Mouse (Mus musculus) forelimb bud, embryonic 11.5 days (tissue): ENCODE measurements around the gene Pou2f2.
A peak's percentile ranks its signal among the peaks of the same experiment; 100 is the strongest.

ENCODE experiments used
- DNase-seq: peaks from one replicate; pipeline ENCODE4 v3.0.0-alpha.2; 2012; ENCODE audit warnings: low read depth, low spot score

Pou2f2 gene

DNA sequence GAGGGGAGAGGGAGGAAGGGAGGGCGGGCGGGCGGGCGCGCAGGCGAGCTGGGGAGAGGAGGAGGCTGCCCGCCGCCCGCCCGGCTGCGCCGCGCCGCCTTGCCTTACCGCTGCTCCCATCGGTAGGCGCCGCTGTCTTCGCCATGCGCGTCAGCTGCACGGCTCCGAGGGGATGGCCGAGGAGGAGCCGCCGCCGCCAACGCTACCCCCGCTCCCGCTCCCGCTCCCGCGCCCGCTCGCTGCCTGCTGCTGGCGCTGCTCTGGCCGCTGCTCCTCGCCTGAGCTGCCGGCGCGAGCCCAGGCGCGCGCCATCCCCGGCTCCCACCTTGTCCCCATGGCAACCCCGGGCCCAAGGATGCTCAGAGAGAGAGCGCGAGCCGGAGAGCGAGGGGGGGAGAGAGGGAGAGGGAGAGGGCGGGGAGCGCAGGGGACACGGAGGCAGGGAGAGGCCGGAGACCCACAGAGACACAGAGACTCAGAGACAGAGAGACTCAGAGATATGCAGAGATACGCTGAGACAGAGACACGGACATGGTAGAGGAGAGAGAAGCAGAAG lies at the start of gene Pou2f2:
Gene Pou2f2, minus strand, starts transcription at position 121 of the 556 bp plus-strand sequence.
- peak; percentile 79 for DNase-seq

DNA sequence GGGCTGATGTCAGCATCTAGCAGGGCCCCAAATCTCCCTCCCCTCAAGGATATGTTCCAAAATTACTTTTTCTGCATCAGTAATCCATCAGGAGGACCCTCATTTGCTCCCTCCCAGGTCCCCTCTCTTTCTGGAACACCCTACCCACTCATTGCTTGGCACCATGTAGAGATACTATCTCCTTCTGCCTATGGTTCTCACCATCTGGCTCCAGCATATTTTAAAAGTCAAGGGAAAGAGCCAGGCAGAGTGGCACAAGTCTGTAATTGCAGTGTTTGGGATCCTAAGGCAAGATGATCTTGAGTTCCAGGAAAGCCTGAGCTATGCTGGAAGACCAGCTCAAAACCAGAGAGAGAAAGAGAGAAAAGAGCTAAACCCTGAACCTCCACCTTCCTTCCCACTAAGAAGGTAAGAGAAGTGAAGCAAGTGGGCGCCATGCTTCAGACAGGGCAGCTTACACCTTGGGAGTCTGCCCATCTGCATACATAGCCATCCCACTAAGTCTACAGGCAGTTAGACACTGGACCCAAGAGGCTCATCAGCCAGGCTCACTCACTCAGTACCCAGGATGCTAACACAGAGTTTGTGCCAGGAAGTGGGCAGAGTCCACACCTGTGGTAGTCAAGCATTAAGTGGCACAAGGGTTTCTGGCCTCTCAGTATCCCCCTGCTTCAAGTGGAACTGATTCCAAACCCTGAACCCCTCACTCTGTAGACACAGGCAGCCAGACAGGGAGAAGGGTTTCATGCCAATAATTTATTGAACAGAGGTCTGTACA lies 48.2 kb upstream of the Pou2f2 start:
- no peak for DNase-seq

DNA sequence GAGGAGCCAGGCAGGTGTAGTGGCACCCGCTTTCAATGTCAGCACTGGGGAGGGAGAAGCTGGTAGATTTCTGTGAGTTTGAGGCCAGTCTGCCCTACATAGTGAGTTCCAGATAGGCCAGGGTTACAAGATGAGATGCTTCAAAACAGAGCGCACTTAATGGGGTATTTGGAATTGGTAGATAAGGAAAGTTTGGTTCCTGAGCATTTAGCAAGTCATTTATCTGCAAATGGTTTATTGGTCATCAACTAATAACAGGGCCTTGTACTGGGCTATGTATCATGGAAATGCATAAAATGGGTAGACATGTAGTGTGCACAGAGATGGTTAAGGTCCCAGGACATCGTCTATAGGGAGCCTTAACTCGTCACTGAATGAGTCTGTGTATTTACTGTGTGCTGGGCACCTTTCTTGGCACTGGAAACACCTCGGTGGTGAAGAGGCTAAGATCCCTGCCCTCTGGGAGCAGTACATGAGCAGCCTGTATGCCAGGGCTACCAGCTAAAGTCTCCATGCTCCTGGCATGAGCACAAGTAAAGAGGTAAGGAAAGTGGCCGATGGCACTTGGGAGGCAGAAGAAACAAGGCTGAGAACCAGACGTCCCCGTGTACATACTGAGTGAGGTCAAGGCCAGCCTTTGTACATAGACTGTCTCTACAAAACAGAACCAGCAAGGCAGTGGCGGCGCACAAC lies 42.9 kb upstream of the Pou2f2 start:
- no peak for DNase-seq

DNA sequence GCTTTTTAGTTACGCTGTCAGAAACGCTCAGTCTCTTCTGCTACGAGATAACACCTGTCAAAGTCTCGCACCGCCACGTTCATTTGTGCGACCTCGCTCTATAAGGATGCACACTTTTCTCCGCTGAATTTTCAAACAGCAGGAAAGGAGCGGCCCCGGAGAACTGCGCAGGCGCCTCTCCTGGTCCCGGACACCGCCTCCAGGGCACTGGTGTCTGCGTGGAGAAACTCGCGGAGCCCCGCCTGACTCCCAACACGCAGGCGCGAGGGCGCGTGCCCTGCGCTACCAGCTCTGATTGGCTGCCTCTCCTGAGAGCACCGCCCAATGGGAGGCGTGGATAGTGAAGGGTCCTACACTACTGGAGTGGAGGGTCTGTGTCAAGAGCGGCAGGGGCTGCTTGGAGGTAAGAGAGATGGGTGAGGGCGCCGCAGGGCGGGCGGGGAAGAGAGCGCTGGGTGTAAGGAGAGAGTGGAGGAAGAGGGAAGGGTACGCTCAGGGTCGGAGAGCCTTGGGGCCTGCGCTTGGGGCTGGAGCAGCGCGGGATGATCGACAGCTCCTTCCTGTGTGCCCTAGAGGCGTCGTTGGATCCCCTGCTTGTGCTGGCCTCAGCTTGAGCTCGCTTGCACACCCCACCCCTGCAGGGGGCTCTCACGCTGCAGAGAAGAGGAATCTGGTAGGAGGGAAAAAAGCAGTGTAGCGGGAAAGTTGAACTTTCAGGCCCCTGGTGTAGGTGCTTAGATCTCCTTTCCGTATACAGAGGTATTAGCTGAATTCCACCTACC lies 41.8 kb upstream of the Pou2f2 start, which contains the start of gene Zfp526:
Gene Zfp526, plus strand, starts transcription at position 324 of the 782 bp plus-strand sequence.
- peak; percentile 98 for DNase-seq

DNA sequence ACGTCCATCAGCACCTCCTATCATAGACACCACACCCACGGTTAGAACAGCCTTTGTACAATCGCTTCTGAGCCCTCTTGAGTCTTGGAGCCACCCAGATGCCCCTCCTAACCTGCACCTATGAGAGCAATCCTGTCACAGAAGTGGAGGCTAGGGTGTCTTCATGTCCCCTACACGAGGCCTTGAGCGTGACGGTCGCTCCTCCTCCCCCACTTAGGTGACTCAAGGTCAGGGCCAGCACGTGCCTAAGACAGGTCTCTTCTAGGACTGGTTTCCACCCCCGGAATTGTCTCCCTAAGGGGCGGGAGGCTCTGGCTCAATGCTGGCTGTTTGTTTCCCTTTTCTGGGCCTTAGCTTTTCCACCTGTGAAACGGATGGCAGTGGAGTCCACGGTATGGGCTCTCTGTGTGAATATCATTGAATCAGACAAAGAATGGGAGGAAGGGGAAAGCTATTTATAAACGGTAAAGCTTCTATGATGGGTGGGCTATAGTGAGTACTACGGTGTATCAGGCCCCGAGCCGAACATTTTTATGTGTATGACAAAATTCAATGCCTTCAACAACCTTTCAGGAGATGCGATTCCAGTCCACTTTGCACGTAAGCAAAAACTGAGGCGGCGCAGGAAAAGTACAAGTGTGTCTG lies 41.1 kb upstream of the Pou2f2 start, which contains the start of gene Dedd2:
Gene Dedd2, minus strand, starts transcription at position 159 of the 645 bp plus-strand sequence.
- DNase-seq = no peak

DNA sequence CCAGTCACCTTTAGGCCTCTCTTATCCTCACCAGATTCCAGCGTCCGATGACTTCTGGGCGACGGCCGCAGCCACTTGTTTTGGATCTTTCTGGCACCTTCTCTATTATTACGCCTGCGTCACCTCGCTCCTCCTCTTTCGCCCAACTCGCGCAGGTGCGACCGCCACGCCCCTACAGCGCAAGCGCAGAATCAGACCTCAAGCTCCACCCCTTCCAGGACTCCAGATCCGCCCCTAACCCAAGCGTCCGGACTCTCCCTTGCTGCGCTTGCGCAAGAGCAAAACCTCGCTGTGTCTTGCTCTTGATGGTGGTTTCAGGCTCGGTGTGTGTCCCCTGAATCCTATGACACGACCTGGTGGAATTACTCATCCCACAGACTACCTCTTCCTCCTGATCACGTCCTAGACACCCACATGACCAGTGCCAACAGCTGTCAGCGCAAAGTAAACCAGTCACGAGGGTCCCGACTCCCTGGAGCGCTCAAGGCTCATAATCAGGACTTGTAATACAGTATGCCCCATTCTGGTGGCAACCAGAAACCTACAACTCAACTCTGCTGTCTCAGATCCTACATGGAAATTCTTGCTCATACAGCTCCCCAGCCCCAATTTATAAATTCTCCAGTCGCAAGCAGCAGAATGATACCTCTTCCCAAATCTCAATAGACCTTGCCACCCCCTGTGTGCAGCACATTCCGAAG lies 40.4 kb upstream of the Pou2f2 start:
- DNase-seq = peak; percentile 96

DNA sequence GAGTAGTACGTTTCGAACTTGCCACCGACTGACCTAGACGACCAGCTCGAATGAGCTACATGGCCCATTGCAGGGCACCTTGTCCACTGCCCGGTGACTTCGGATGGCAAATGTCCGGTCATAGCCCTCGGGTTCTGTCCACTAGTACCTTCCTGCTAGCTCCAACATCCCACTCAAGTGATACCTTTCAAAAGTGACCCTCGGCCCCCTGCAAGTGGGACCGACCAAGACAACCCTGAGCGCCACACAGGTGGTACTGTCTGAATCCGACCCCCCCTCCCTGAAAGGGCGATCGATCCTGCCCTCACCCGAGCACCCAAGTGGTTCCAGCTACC lies 39.9 kb upstream of the Pou2f2 start:
- DNase-seq = peak; percentile 14

DNA sequence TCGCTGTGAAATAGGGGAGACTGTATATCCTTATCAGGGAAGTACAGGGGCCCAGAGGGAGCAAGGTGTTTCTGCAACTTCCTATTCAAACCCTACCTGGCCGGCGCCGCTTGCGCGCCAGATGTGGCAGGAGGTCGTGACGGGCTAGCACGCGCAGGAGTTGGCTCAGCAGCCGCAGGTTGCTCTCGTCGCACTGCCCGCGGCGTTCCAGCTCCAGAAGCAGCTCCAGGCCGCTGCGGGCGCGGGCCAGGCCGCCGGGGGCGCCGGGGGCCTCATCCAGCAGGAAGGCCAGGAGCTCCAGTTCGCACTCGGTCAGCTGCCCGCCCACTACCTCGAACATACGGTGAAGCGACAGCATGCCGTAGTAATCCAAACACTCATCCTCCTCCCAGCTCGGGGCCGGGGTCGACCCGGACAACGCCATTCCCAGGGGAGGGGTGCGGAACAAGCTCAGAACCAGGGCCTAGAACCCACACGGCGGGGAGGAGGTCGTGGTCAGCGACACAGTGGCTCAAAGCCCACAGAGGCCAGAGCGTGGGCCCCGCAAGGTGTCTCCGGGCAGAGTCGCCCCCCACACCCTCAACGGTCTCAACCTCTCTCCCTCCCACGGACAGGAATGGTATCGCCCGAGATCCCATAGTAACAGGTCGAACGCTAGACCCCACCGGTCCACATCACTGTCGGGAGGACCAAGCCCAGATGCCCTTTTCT lies 39.3 kb upstream of the Pou2f2 start:
- peak; percentile 69 for DNase-seq

DNA sequence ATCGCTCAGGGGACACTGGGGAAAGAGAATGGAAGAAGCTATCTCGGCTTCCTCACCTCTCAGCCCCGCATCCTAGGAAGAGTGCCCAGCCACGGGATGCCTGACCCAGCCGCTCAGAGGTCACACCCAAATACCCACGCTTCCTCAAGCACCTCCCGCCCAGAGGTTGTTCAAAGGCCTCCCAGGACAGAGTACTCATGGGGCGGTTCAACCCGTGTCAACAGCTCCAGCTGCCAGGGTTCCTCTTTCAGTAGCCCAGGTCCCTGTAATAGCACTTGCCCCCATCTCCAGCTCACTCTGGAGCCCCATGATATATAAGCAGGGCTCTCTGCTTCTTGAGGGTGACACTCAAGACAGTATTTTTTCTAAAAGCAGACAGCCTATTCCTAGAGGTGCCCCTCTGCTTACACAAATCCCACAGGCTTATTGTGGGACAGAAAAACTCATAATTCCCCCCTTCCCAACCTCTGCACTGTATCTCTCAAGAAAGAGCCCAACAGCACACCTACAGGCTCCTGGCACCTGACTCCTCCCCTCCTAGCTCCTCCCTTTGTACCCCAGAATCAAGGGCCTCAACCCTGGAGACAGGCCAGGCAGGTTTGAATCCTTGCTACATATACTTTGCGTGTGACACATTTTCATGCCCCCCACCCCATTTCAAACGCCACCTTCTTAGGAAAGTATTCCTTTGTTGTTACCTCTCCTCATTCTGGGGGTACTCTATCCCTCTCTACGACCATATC lies 38.3 kb upstream of the Pou2f2 start:
- no peak for DNase-seq

DNA sequence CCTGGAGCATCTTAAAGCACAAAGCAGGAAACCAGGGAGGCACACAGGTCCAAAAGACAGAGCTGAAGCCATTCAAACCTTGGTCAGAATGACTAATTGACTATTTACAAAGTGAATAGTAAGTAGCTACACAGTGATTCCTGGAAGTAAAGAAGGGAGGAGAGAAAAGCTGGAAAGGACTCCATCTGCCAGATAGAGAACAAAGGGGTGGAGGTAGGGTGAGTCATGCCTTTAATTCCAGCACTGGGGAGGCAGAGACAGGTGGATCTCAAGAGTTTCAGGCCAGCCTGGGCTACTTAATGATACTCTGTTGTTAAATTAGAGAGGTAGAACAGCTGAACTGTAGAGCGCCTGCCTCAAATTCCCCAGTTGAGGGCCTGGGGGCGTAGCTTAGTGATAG lies 34.6 kb upstream of the Pou2f2 start:
- no peak for DNase-seq

DNA sequence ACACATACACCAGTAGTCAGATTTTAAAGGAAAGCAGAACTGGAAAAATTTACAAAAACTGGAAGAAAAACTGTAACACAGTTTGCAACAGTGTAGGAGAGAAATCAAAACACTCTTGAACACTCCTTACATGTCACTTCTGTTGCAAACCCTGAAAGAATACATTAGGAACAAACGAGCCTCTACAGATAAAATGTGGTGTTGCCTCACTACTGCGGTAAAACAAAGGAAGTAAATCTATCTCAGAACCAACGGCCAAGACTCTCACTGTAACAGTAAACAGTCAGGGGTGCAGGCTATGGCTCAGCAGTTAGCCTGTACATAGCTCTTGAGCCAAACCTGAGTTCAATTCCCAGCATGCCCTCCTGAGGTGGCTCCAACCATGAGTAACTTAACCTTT lies 33.6 kb upstream of the Pou2f2 start:
- no peak for DNase-seq

DNA sequence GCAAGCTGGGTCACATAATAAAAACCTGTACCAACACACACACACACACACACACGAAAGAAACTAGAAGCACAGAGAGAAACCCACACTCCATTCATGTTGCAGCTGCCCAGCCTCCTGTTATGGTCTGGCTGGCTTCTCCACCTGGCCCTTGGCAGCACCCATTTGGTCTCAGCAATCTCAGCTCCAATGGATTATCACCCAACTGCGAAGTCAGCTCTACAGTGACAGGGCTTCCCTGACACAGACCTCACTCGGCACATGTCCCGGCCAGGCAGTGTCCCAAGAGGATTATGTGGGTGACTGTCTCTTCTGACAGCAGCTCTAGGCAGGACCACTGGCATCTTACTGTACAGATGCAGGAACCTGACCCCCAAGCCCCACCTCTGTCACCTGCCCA lies 31.0 kb upstream of the Pou2f2 start:
- no peak for DNase-seq

DNA sequence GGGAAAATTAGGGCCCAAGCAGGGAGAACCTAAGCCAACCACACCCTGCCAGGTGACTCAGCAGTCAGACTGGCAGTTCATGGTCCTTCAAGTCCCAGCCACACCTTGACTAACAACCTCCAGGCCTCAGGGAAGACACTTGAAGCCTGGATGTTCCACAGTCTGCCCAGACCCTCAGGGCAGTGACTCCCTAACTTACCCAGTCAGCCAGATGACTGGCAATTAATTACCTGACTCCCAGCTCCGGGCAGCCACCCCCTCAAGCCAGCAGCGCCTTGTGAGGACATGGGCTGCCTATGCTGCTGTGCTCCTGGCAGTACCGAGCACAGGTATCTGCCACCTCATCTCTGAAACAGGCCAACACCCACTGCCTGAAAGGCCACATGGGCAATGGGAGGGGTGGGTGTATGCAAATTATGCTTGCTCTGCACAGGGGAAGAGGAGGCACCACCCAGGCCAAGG lies 29.7 kb upstream of the Pou2f2 start:
- DNase-seq = no peak

DNA sequence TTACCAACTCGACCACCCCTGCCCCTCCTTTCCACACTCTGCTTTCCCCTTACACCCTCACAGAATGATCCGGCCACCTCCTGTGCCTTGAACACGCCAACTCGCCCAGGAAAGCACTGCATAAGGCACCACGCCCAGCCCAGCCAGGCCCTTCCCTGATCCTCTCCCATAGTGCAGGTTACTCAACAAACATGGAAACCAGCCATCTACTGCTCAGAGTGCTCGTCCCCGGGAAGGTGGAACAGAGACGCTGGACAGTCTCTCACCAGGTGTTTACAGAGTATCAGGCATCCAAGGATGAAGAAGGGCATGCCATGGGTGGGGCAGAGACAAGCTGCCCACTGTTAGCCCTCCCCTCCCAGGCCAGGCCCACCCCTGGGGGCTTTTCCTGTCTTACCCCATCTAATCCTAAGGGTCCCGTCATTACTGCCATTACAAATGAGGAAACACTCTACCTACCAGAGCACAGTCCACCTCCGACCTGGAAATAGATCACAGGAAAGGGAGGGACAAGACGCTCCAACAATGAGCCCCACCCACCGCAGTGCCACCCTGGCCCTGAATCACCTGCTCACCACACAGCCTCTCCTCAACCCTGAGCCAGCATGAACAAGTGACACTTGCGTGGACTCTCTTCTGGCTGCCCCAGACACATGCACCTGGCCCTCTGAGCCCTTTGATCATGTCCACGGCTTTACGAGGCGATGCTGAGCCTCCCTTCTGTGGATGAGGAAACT lies 26.7 kb upstream of the Pou2f2 start:
- DNase-seq = no peak

DNA sequence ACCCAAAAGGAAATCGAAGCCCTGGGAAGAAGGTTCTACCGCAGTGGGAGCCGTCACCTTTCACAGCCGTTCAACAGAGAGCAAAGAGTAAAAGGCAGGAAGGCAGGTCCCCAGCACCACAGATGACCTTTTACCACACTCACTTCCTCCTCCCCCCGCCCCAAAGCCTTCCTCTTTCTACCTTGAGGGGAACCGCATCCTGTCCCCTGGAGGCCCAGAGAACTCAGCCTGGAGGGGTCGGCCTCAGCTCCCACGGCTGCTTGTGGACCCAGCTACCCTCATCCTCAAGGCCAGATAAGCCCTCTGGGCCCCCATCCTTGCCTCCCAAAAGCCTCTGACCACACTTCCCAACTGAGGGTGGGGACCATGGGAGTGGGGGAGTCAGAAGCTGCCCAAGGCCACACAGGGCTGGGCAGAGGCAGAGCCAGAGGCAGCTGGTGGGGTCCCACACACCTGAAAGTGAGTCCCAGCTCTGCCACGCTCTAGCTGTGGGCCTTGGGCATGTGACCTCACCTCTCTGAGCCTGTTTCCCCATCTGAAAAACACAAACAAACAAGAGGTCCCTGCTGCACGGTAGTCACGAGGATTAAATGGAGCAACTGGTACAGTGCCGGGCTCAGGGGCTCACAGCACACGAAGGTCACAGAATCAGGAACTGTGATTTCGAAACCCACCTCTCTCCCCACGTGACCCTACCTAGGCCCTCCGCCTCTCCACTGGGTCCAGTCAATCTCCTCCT lies 26.0 kb upstream of the Pou2f2 start:
- no peak for DNase-seq

DNA sequence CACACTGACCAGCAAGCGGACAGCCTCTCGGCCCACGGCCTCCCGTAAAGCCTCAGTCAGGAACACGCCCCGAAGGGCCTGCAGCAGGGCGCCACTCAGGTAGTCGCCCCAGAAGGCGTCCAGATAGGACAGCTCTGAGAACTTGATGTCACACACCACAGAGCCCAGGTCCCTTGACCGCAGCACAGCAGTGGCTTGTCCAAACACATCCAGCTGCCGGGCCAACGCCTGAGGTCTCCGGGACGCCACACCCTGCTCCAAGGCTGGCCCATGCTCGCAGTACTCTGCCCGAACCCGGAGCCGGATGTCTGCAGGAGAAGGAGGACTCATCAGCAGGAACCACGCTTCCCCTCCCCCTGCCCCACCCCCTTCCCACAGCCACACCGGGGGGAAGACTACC lies 24.1 kb upstream of the Pou2f2 start:
- no peak for DNase-seq

DNA sequence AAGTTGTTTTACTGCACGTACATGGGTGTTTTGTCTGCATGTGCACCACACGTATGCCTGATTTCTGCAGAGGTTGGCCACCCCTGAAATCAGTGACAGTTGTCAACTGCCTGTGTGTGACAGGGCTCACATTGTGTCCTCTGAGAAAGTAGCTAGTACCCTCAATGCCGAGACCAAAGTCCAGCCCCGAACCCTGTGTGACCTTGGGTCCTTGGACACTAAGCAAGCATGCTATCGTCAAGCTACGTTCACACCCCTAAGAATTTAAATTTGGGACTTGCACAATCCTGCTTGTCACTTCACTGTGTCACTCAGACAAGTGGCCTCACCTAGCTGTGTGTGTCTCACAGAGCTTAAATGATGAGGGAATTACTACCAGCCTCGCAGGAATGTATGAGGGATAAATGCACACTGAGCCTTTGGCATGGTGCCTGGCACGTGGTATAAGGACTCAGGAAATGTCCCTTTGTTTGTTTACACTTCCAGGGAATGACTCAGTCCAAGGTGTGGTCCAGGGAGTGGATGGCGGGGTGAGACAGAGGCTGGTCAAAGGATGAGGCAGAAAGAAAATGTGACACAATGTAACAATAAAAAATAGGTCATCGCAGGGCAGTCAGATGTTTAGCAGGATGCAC lies 18.0 kb upstream of the Pou2f2 start:
- no peak for DNase-seq

DNA sequence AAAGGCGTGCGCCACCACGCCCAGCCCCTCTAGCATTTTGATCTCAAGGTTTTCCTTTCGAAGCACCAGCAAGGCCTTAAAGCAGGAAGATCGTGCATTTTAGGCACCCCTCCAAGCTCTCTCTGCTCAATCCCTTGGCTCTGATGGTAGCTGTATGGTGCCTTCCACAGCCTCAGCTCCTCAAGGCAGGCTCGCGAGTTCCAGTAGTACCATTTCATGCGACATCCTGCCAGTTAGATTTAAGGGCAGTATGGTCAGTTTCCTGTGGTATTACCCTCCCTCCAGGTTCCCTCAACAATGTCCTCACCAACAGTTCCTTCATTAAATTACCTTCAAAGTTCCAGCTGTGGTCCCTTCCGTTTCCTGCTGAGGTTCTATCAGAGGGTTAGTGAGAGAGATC lies 16.6 kb upstream of the Pou2f2 start:
- DNase-seq = no peak
